Mouse (Mus musculus) layer of hippocampus, adult 2 months (tissue): ENCODE measurements around the gene Leng9. TPM values are rescaled to one million over a fixed set of nuclear protein-coding genes. Genes with fewer than 3 reads are reported as not detected.

ENCODE experiments used
- DNase-seq, 2 experiments: peaks; one replicate each; pipeline ENCODE4 v3.0.0; 2022; ENCODE audit warnings: low spot score in 2 of 2
- H3K27ac ChIP-seq: fragments of 200-600 bp; 2 replicates; pipeline ENCODE4 v1.8.1; 2022
- H3K4me3 ChIP-seq: fragments of 200-600 bp; 2 replicates; pipeline ENCODE4 v1.8.1; 2022; ENCODE audit warnings: mild to moderate bottlenecking
- CTCF ChIP-seq: fragments of 200-600 bp; conservative IDR thresholded peaks from 2 replicates; pipeline ENCODE4 v1.8.1; 2022; ENCODE audit warnings: antibody characterized with exemption, mild to moderate bottlenecking, moderate library complexity
- total RNA-seq, 2 experiments: library from RNA; stranded (reverse); gene quantifications; 2 replicates each; pipeline ENCODE4 v1.2.3; 2021

Gene Leng9
- total RNA-seq, 2 experiments from 2014 or later = 5.6 to 6.6 TPM

GRCm38 (mm10) chr7:4149209-4150054, 742 bp downstream of the Leng9 start:
- H3K27ac ChIP-seq = peak overlapping the region; percentile 100
- DNase-seq = peak; percentile 83 to 85
- TF ChIP-seq CTCF = no peak
- peak overlapping the region; percentile 98 for H3K4me3 ChIP-seq

- Histone ChIP-seq H3K4me3 (peak overlapping the region; percentile 98), H3K27ac (peak overlapping the region; percentile 100)
- no peak for DNase-seq
- no peak for TF ChIP-seq CTCF
Measured at GRCm38 (mm10) chr7:4148341-4149208, 1.6 kb downstream of the Leng9 start.

GRCm38 (mm10) chr7:4147836-4148235, 2.3 kb downstream of the Leng9 start:
- peak overlapping the region; percentile 100; the same call in 1 of the 2 replicates for H3K27ac ChIP-seq

GRCm38 (mm10) chr7:4147371-4147770, 2.8 kb downstream of the Leng9 start:
- Histone ChIP-seq H3K27ac (no peak overlapping the region; the same call in 1 of the 2 replicates), H3K4me3 (no peak overlapping the region)
- no peak for DNase-seq
- no peak for TF ChIP-seq CTCF

More at GRCm38 (mm10) chr7:4147836-4148235, 2.3 kb downstream of the Leng9 start:
- DNase-seq = no peak
- no peak overlapping the region; the same call in 1 of the 2 replicates for H3K4me3 ChIP-seq
- TF ChIP-seq CTCF = no peak

- no peak for TF ChIP-seq CTCF
- Histone ChIP-seq H3K27ac (no peak overlapping the region; the same call in 1 of the 2 replicates), H3K4me3 (no peak overlapping the region)
- no peak for DNase-seq
Measured at GRCm38 (mm10) chr7:4146241-4147180, 3.7 kb downstream of the Leng9 start.

GRCm38 (mm10) chr7:4145552-4146190, 4.5 kb downstream of the Leng9 start:
- peak; percentile 92 for TF ChIP-seq CTCF
- Histone ChIP-seq H3K4me3 (no peak overlapping the region), H3K27ac (no peak overlapping the region; the same call in 1 of the 2 replicates)
- no peak for DNase-seq

- Histone ChIP-seq H3K4me3 (no peak overlapping the region), H3K27ac (no peak overlapping the region)
- no peak for TF ChIP-seq CTCF
- DNase-seq = peak in 1 of 2 experiments; percentile 8
Measured at GRCm38 (mm10) chr7:4144766-4145551, 5.2 kb downstream of the Leng9 start.

GRCm38 (mm10) chr7:4144046-4144445, 6.1 kb downstream of the Leng9 start:
- Histone ChIP-seq H3K27ac (no peak overlapping the region), H3K4me3 (no peak overlapping the region)
- DNase-seq = peak in 1 of 2 experiments; percentile 6
- no peak for TF ChIP-seq CTCF

- no peak for TF ChIP-seq CTCF
- DNase-seq = peak in 1 of 2 experiments; percentile 8
- Histone ChIP-seq H3K27ac (no peak overlapping the region), H3K4me3 (no peak overlapping the region)
Measured at GRCm38 (mm10) chr7:4143506-4143905, 6.7 kb downstream of the Leng9 start.

GRCm38 (mm10) chr7:4142796-4143445, 7.3 kb downstream of the Leng9 start:
- no peak for TF ChIP-seq CTCF
- no peak overlapping the region for H3K4me3 ChIP-seq
- no peak overlapping the region for H3K27ac ChIP-seq
- DNase-seq = peak in 1 of 2 experiments; percentile 6
